Mouse (Mus musculus) forebrain, embryonic 11.5 days (tissue): ENCODE results near the gene Mllt11. TPM values are rescaled to one million over a fixed set of nuclear protein-coding genes. Genes with fewer than 3 reads are reported as not detected.
A peak's percentile ranks its signal among the peaks of the same experiment; 100 is the strongest.

Experiments used
- ATAC-seq: fragments of 200-750 bp; cut with Nextera tagmentation; replicated peaks from 2 replicates; pipeline ENCODE4 v1.8.0; 2017; ENCODE audit warnings: moderate TSS enrichment; ENCODE audit not compliant: low FRiP score
- DNase-seq: peaks from one replicate; pipeline ENCODE4 v3.0.0-alpha.2; 2017; ENCODE audit warnings: low spot score
- H3K27ac ChIP-seq: fragments of 300-500 bp; sonication (generic); 2 replicates; pipeline ENCODE4 v1.5.1; 2014; ENCODE audit warnings: low read depth, low read length
- H3K27me3 ChIP-seq: fragments of 300-500 bp; sonication (generic); 2 replicates; pipeline ENCODE4 v1.6.1; 2014; ENCODE audit warnings: mild to moderate bottlenecking, low read length, mixed read lengths; ENCODE audit not compliant: control insufficient read depth, insufficient read depth
- H3K36me3 ChIP-seq: fragments of 300-500 bp; sonication (generic); 2 replicates; pipeline ENCODE4 v1.6.1; 2014; ENCODE audit warnings: mild to moderate bottlenecking, low read length, moderate library complexity, mixed read lengths; ENCODE audit not compliant: control insufficient read depth, insufficient read depth
- H3K4me1 ChIP-seq: fragments of 300-500 bp; sonication (generic); replicated peaks from 2 replicates; pipeline ENCODE4 v1.6.1; 2014; ENCODE audit warnings: low read length, mixed read lengths; ENCODE audit not compliant: control insufficient read depth, insufficient read depth
- H3K4me2 ChIP-seq: fragments of 300-500 bp; sonication (generic); 2 replicates; pipeline ENCODE4 v1.6.1; 2014; ENCODE audit warnings: low read depth, mild to moderate bottlenecking, low read length, moderate library complexity, mixed read lengths; ENCODE audit not compliant: severe bottlenecking
- H3K4me3 ChIP-seq: fragments of 300-500 bp; sonication (generic); 2 replicates; pipeline ENCODE4 v1.5.1; 2014; ENCODE audit warnings: low read depth, low read length
- H3K9ac ChIP-seq: fragments of 300-500 bp; sonication (generic); 2 replicates; pipeline ENCODE4 v1.6.1; 2014; ENCODE audit warnings: low read length
- H3K9me3 ChIP-seq: fragments of 300-500 bp; sonication (generic); 2 replicates; pipeline ENCODE4 v1.6.1; 2016; ENCODE audit warnings: low read length, mixed read lengths; ENCODE audit not compliant: control insufficient read depth
- WGBS: fragments of 180-500 bp; shearing (Covaris S2); extraction: QIAGEN DNeasy Blood & Tissue Kit; methylation state at CpG from one replicate; pipeline ENCODE4 v1.1.7; 2014; 5-methylcytosine and 5-hydroxymethylcytosine counted together
- polyA plus RNA-seq: library from polyadenylated mRNA; unstranded; fragments of >200 nt; fragmentation: Nextera tagmentation; extraction: Ambion mirVana; gene quantifications from 2 replicates; pipeline ENCODE4 v1.2.1, GENCODE M21; 2014

The Mllt11 gene
- polyA plus RNA-seq, 1 experiment from 2014 or later = 89.8 TPM

- DNase-seq = peak; percentile 65
- Histone ChIP-seq H3K36me3 (peaks cover 20% of the 10 kb centered on the region), H3K4me2 (peak overlapping the region; percentile 93), H3K9me3 (no peaks in the 10 kb centered on the region), H3K9ac (peak overlapping the region; percentile 96), H3K27me3 (no peaks in the 10 kb centered on the region), H3K4me1 (peaks cover 19% of the 10 kb centered on the region), H3K27ac (peak overlapping the region; percentile 94), H3K4me3 (peak overlapping the region; percentile 95)
- whole genome bisulfite sequencing = under 1% methylated on average over 43 of the region's 43 CpGs
- peak; percentile 16 for ATAC-seq
Measured at GRCm38 (mm10) chr3:95228894-95229780, 2.8 kb downstream of the Mllt11 start.

GRCm38 (mm10) chr3:95228148-95228893, 3.6 kb downstream of the Mllt11 start, which contains the start of gene Cdc42se1:
Gene Cdc42se1, plus strand, starts transcription at chr3:95228732.
- peak within 1 kb of the TSS; percentile 96 for H3K9ac ChIP-seq
- H3K4me2 ChIP-seq = peak within 1 kb of the TSS; percentile 93
- H3K4me1 ChIP-seq = peaks cover 21% of the 10 kb centered on the region
- H3K27me3 ChIP-seq = no peaks in the 10 kb centered on the region
- peak within 1 kb of the TSS; percentile 95 for H3K4me3 ChIP-seq
- H3K27ac ChIP-seq = peak within 1 kb of the TSS; percentile 94
- peak; percentile 92 for DNase-seq
- under 1% methylated on average over 64 of the region's 64 CpGs for WGBS
- H3K9me3 ChIP-seq = no peaks in the 10 kb centered on the region
- peaks cover 16% of the 10 kb centered on the region for H3K36me3 ChIP-seq
- peak; percentile 83 for ATAC-seq

DNA sequence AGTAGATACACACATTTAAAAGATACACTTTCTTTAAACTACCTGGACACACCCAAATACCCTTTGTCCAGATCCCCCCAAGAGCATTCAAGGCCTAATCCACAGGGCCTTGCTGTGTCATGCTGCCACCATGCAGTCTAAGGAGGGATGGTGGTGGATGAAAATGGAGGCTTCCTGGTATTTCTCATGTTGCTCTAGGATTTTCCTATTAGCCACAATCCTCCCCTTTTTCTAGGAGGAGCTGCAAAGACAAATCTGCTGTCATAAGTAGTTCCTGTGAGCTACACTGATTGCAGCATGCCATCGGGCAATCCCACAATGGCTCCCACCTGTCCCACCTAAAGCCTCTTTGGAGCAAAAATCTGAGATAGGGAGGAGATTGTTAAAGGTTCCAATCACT, 4.8 kb downstream of the Mllt11 start:
- Histone ChIP-seq H3K9ac (peak overlapping the region; percentile 96), H3K4me1 (peaks cover 21% of the 10 kb centered on the region), H3K36me3 (peaks cover 7% of the 10 kb centered on the region; the same call in 1 of the 2 replicates), H3K4me3 (peak overlapping the region; percentile 95), H3K4me2 (peak overlapping the region; percentile 93), H3K27me3 (no peaks in the 10 kb centered on the region), H3K27ac (peak overlapping the region; percentile 94; the same call in 1 of the 2 replicates), H3K9me3 (no peaks in the 10 kb centered on the region)
- ATAC-seq = no peak
- 30% methylated on average over 1 of the region's 1 CpGs for WGBS
- no peak for DNase-seq

- ATAC-seq = no peak
- Histone ChIP-seq H3K9me3 (no peaks in the 10 kb centered on the region), H3K27ac (no peak overlapping the region), H3K4me1 (peaks cover 8% of the 10 kb centered on the region), H3K27me3 (no peaks in the 10 kb centered on the region), H3K9ac (no peak overlapping the region), H3K36me3 (peaks cover 2% of the 10 kb centered on the region; the same call in 1 of the 2 replicates), H3K4me3 (no peak overlapping the region), H3K4me2 (peak overlapping the region; percentile 24; the same call in 1 of the 2 replicates)
- 14% methylated on average over 6 of the region's 6 CpGs for WGBS
- peak; percentile 75 for DNase-seq
Measured at GRCm38 (mm10) chr3:95224295-95224694, 7.7 kb downstream of the Mllt11 start.

- H3K4me2 ChIP-seq = no peak overlapping the region
- H3K9ac ChIP-seq = no peak overlapping the region
- no peaks in the 10 kb centered on the region for H3K9me3 ChIP-seq
- no peak overlapping the region for H3K27ac ChIP-seq
- H3K4me1 ChIP-seq = peaks cover 8% of the 10 kb centered on the region
- WGBS = 89% methylated on average over 2 of the region's 2 CpGs
- no peak for DNase-seq
- no peak overlapping the region for H3K4me3 ChIP-seq
- no peaks in the 10 kb centered on the region for H3K27me3 ChIP-seq
- ATAC-seq = no peak
- H3K36me3 ChIP-seq = peaks cover 4% of the 10 kb centered on the region; the same call in 1 of the 2 replicates
Measured at GRCm38 (mm10) chr3:95223041-95223440, 8.9 kb downstream of the Mllt11 start.

GRCm38 (mm10) chr3:95218466-95219137, 13.4 kb downstream of the Mllt11 start:
- H3K9me3 ChIP-seq = no peaks in the 10 kb centered on the region
- peak overlapping the region; percentile 76; the same call in 1 of the 2 replicates for H3K4me3 ChIP-seq
- no peaks in the 10 kb centered on the region; the same call in 1 of the 2 replicates for H3K4me1 ChIP-seq
- ATAC-seq = no peak
- no peaks in the 10 kb centered on the region for H3K27me3 ChIP-seq
- H3K36me3 ChIP-seq = peaks cover 4% of the 10 kb centered on the region; the same call in 1 of the 2 replicates
- peak overlapping the region; percentile 53; the same call in 1 of the 2 replicates for H3K4me2 ChIP-seq
- DNase-seq = no peak
- peak overlapping the region; percentile 98; the same call in 1 of the 2 replicates for H3K27ac ChIP-seq
- H3K9ac ChIP-seq = no peak overlapping the region
- 79% methylated on average over 6 of the region's 6 CpGs for WGBS

- H3K9ac ChIP-seq = peak within 1 kb of the TSS; percentile 96
- H3K4me1 ChIP-seq = no peaks in the 10 kb centered on the region; the same call in 1 of the 2 replicates
- DNase-seq = peak; percentile 99
- H3K36me3 ChIP-seq = peaks cover 2% of the 10 kb centered on the region; the same call in 1 of the 2 replicates
- no peaks in the 10 kb centered on the region for H3K27me3 ChIP-seq
- peak within 1 kb of the TSS; percentile 53 for H3K4me2 ChIP-seq
- peak within 1 kb of the TSS; percentile 98 for H3K27ac ChIP-seq
- peak within 1 kb of the TSS; percentile 76 for H3K4me3 ChIP-seq
- H3K9me3 ChIP-seq = no peaks in the 10 kb centered on the region
- peak; percentile 92 for ATAC-seq
- WGBS = 1% methylated on average over 55 of the region's 56 CpGs
Measured at GRCm38 (mm10) chr3:95217255-95218134, 14.5 kb downstream of the Mllt11 start, which contains the start of gene Gabpb2. Gene Gabpb2, minus strand, starts transcription at chr3:95217916.
